Mouse (Mus musculus): ENCODE data around the gene Zfp512. TPM values are rescaled to one million over a fixed set of nuclear protein-coding genes. Genes with fewer than 3 reads are reported as not detected.
"Not testable (repeated sequence)": the region's sequence is repeated elsewhere in the genome, so short reads cannot be mapped to it uniquely, and the experiment has no call there.

Gene Zfp512
- polyA plus RNA-seq (2014; fragmentation: Nextera tagmentation; extraction: Ambion mirVana): 102 and 117 TPM in 2 replicates

DNA sequence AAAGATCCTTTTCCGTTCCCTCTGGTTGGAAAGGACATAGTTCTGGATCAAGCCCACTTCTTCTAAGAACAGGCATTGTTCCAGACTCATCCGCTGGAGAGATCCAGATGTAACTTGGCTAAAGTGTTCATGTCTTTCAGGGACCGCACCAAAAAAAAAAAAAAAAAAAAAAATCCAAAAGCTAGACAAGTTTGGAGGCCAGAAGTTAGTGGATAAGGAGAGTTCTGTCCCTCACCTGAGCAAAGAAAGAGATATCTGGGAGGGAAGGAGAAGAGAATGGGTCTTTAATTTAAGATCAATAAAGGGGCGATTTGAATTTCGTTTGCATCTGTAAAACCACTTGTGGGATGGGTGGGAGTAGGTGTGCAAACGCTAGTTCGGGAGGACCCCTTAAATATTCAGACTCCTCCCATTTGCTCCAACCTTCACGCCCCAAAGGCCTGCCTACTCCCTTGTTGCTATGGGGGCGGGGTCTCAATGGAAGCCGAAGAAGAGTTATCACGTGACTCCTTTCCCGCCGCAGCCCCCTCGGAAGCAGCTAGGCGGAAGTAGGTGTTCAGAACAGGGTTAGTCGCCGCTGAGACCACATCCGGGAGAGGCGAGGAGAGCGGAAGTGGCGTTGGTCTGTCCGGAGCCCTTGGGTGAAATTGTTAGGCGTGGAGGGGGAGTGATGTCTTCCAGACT is at the start of gene Zfp512:
Zfp512 (plus strand) TSS at position 554 of the 684 bp plus-strand sequence.
- Histone ChIP-seq H3K27me3 (ENCODE audit: control insufficient read depth, insufficient read depth, low read length) (no peaks in the 10 kb centered on the region), H3K4me1 (ENCODE audit: control insufficient read depth, insufficient read depth, low read length) (peaks cover 12% of the 10 kb centered on the region), H3K9ac (replicated peaks; ENCODE audit: low read depth, low read length) (peak within 1 kb of the TSS; percentile 53), H3K36me3 (ENCODE audit: control insufficient read depth, insufficient read depth, low read length) (no peaks in the 10 kb centered on the region), H3K4me2 (ENCODE audit: low read depth, low read length) (peak within 1 kb of the TSS; percentile 88), H3K9me3 (ENCODE audit: control insufficient read depth, low read length) (no peaks in the 10 kb centered on the region), H3K4me3 (ENCODE audit: low read depth, low read length) (peak within 1 kb of the TSS; percentile 45), H3K27ac (ENCODE audit: low read depth, low read length) (no peak within 1 kb of the TSS)
- ATAC-seq (ENCODE audit: low read depth): peak; percentile 99
- WGBS: 7% methylated on average over 23 of the region's 23 CpGs

DNA sequence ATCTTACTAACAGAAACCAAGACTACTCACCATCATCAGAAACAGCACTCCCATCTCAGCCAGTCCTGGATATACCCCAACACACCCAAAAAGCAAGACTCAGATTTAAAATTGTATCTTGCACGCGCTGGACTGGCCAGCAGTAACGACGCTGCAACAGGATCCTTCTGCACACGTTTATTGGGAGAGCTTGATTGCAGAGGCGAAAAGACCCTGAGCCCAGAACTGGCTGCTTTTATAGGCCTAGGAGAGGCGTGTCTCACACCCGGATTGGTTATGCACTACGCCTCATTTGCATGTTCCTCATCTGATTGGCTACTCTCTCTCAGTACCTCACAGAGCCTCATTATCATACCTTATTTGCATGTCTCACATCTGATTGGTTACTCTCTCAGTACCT is 17.5 kb upstream of the Zfp512 start:
- WGBS: 97% methylated on average over 9 of the region's 9 CpGs

DNA sequence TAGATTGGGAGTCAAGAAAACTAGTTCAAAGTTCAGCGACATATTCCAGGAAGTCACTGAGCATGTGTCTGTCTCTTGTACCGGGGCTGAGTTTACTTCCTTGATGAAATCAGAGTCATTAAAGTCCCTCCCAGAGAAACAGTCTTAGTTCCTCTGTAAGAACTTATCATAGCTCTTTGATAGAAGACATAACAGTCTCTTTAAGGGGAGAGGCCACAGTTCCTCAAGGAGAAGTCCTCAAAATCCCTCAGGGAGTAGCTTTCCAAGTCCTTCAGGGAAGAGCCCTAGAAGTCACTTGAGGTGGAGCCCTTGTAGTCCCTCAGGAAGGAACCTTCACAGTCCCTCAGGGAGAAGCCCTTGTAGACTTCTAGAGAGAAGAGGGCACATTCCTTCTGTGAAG is 895 bp upstream of the Zfp512 start:
- no peak overlapping the region for H3K4me3 ChIP-seq (ENCODE audit: low read depth, low read length)
- no peak overlapping the region for H3K27ac ChIP-seq (ENCODE audit: low read depth, low read length)
- no peaks in the 10 kb centered on the region for H3K27me3 ChIP-seq (ENCODE audit: control insufficient read depth, insufficient read depth, low read length)
- WGBS: 89% methylated on average over 2 of the region's 2 CpGs
- no peak overlapping the region for H3K4me2 ChIP-seq (ENCODE audit: low read depth, low read length)
- H3K4me1 ChIP-seq (ENCODE audit: control insufficient read depth, insufficient read depth, low read length): peaks cover 12% of the 10 kb centered on the region
- no peaks in the 10 kb centered on the region for H3K36me3 ChIP-seq (ENCODE audit: control insufficient read depth, insufficient read depth, low read length)
- H3K9ac ChIP-seq (replicated peaks; ENCODE audit: low read depth, low read length): no peak overlapping the region
- H3K9me3 ChIP-seq (ENCODE audit: control insufficient read depth, low read length): no peaks in the 10 kb centered on the region
- no peak for ATAC-seq (ENCODE audit: low read depth)

More for the DNA sequence above, 17.5 kb upstream of the Zfp512 start:
- not testable (repeated sequence) for H3K9me3 ChIP-seq (ENCODE audit: control insufficient read depth, low read length); H3K4me2 ChIP-seq (ENCODE audit: low read depth, low read length); ATAC-seq (ENCODE audit: low read depth); H3K36me3 ChIP-seq (ENCODE audit: control insufficient read depth, insufficient read depth, low read length); H3K27me3 ChIP-seq (ENCODE audit: control insufficient read depth, insufficient read depth, low read length); H3K9ac ChIP-seq (replicated peaks; ENCODE audit: low read depth, low read length); H3K4me1 ChIP-seq (ENCODE audit: control insufficient read depth, insufficient read depth, low read length); H3K4me3 ChIP-seq (ENCODE audit: low read depth, low read length); H3K27ac ChIP-seq (ENCODE audit: low read depth, low read length)

DNA sequence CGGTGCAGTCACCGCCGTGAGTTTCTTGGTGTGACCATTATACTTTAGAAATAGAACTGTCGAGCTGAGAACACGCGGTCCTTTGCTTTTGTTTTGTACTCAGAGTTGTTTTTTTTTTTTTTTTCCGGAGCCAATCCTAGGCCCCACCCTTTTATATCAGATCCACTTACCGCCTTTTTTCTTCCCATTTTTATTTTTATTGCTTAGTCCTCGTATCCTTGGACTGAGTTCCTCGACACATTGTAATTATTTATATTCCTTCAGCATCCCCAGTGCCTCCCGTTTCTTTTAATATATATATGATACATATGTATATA is 289 bp downstream of the Zfp512 start:
- under 1% methylated on average over 11 of the region's 11 CpGs for WGBS
- Histone ChIP-seq H3K4me2 (ENCODE audit: low read depth, low read length) (peak overlapping the region; percentile 88), H3K4me1 (ENCODE audit: control insufficient read depth, insufficient read depth, low read length) (peaks cover 12% of the 10 kb centered on the region), H3K27me3 (ENCODE audit: control insufficient read depth, insufficient read depth, low read length) (no peaks in the 10 kb centered on the region), H3K4me3 (ENCODE audit: low read depth, low read length) (peak overlapping the region; percentile 45), H3K9ac (replicated peaks; ENCODE audit: low read depth, low read length) (peak overlapping the region; percentile 53), H3K27ac (ENCODE audit: low read depth, low read length) (no peak overlapping the region), H3K9me3 (ENCODE audit: control insufficient read depth, low read length) (no peaks in the 10 kb centered on the region), H3K36me3 (ENCODE audit: control insufficient read depth, insufficient read depth, low read length) (no peaks in the 10 kb centered on the region)
- no peak for ATAC-seq (ENCODE audit: low read depth)

DNA sequence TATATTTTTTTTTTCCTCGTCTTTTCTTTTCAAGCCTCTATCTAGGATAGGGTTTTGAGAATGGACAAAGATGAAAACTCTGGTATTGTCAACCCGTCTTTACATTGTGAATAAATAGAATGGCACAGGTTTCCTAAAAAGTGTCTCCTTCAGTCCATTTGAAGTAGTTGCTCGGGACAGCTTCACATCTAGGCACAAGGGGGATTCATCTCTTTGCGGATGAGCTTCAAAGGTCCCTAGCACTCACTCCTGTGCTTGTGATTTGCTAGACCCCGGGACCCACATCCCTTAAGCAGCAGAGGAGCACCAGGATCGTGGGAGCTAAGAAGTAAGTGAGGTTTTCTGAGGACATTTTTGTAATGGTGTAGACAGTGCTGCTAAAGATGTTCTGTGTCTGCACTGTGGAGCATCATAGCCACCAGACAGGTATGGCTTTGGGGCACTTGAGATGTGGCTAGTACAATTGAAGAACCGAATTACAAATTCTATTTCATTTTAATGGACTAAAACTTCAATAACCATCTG is 717 bp downstream of the Zfp512 start:
- Histone ChIP-seq H3K4me1 (ENCODE audit: control insufficient read depth, insufficient read depth, low read length) (peaks cover 12% of the 10 kb centered on the region), H3K4me3 (ENCODE audit: low read depth, low read length) (peak overlapping the region; percentile 45), H3K27ac (ENCODE audit: low read depth, low read length) (no peak overlapping the region), H3K4me2 (ENCODE audit: low read depth, low read length) (peak overlapping the region; percentile 88), H3K9ac (replicated peaks; ENCODE audit: low read depth, low read length) (peak overlapping the region; percentile 53), H3K27me3 (ENCODE audit: control insufficient read depth, insufficient read depth, low read length) (no peaks in the 10 kb centered on the region), H3K36me3 (ENCODE audit: control insufficient read depth, insufficient read depth, low read length) (no peaks in the 10 kb centered on the region), H3K9me3 (ENCODE audit: control insufficient read depth, low read length) (no peaks in the 10 kb centered on the region)
- ATAC-seq (ENCODE audit: low read depth): peak; percentile 22; the same call in 1 of the 2 replicates
- WGBS: 18% methylated on average over 7 of the region's 7 CpGs

DNA sequence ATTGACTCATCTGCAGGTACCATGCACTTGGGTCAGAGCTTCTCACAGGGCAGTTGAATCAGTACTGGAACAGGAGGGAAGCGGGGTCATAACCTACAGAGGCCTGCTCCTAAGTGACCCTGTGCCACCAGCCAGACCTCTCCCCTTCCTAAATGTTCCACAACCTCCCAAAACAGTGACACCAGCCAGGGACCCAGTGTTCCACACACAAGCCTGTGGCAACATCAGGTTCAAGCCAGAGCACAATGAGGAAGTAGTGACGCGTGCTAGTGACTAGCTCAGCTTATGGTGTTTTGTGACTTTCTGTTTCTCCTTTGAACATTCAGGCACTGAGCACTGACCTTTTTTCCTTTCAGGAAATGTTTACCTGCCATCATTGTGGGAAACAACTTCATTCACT is 15.6 kb downstream of the Zfp512 start:
- no peak for ATAC-seq (ENCODE audit: low read depth)
- Histone ChIP-seq H3K27ac (ENCODE audit: low read depth, low read length) (no peak overlapping the region), H3K4me3 (ENCODE audit: low read depth, low read length) (no peak overlapping the region), H3K27me3 (ENCODE audit: control insufficient read depth, insufficient read depth, low read length) (no peaks in the 10 kb centered on the region), H3K36me3 (ENCODE audit: control insufficient read depth, insufficient read depth, low read length) (peaks cover 55% of the 10 kb centered on the region), H3K4me2 (ENCODE audit: low read depth, low read length) (no peak overlapping the region), H3K4me1 (ENCODE audit: control insufficient read depth, insufficient read depth, low read length) (no peaks in the 10 kb centered on the region), H3K9me3 (ENCODE audit: control insufficient read depth, low read length) (no peaks in the 10 kb centered on the region), H3K9ac (replicated peaks; ENCODE audit: low read depth, low read length) (no peak overlapping the region)
- WGBS: 98% methylated on average over 3 of the region's 3 CpGs

DNA sequence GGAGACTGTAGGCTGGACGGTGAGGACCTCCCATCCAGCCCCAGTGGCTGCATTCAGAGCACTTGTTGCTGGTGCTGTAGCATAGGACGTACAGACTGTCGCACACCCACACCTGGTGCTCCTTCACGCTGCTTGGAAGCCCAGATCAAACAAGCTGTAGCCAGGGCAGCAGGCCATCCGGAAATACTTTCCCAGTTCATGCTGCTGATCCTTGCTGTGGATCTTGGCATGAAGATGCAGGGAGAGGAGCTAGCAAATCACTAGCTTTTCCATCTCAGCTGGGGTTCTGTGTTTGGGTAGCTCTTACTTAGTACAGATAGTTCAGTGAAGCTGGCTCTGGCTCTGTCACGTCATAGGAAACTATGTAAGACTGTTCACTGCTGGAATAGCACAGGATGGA is 17.5 kb downstream of the Zfp512 start:
- H3K4me3 ChIP-seq (ENCODE audit: low read depth, low read length): no peak overlapping the region
- ATAC-seq (ENCODE audit: low read depth): no peak
- H3K36me3 ChIP-seq (ENCODE audit: control insufficient read depth, insufficient read depth, low read length): peaks cover 70% of the 10 kb centered on the region
- H3K9me3 ChIP-seq (ENCODE audit: control insufficient read depth, low read length): no peaks in the 10 kb centered on the region
- H3K27me3 ChIP-seq (ENCODE audit: control insufficient read depth, insufficient read depth, low read length): no peaks in the 10 kb centered on the region
- H3K4me1 ChIP-seq (ENCODE audit: control insufficient read depth, insufficient read depth, low read length): no peaks in the 10 kb centered on the region
- no peak overlapping the region for H3K27ac ChIP-seq (ENCODE audit: low read depth, low read length)
- no peak overlapping the region for H3K9ac ChIP-seq (replicated peaks; ENCODE audit: low read depth, low read length)
- no peak overlapping the region for H3K4me2 ChIP-seq (ENCODE audit: low read depth, low read length)
- WGBS: 93% methylated on average over 6 of the region's 6 CpGs

DNA sequence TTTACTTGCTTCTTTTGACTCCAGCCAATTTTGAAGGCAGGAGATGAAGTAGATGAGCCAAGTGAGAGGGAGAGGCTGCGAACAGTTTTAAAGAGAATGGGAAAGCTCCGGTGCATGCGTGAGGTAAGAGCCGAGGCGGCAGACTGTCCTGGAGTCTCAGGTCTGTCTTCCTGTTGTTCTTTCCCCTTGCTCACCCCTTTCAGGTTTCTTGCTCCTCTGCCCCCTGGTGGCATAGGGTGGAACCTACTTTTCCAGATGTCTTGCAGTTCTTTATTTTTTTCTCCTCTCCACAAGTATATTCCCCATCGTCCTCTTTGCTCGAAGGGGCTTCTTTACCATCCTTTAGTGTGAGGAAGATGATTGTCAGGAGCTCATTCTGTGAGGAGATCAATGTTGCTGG is 18.1 kb downstream of the Zfp512 start:
- Histone ChIP-seq H3K27me3 (ENCODE audit: control insufficient read depth, insufficient read depth, low read length) (no peaks in the 10 kb centered on the region), H3K4me2 (ENCODE audit: low read depth, low read length) (no peak overlapping the region), H3K36me3 (ENCODE audit: control insufficient read depth, insufficient read depth, low read length) (peaks cover 71% of the 10 kb centered on the region), H3K9me3 (ENCODE audit: control insufficient read depth, low read length) (no peaks in the 10 kb centered on the region), H3K4me1 (ENCODE audit: control insufficient read depth, insufficient read depth, low read length) (no peaks in the 10 kb centered on the region), H3K27ac (ENCODE audit: low read depth, low read length) (no peak overlapping the region), H3K9ac (replicated peaks; ENCODE audit: low read depth, low read length) (no peak overlapping the region), H3K4me3 (ENCODE audit: low read depth, low read length) (no peak overlapping the region)
- no peak for ATAC-seq (ENCODE audit: low read depth)
- 86% methylated on average over 7 of the region's 7 CpGs for whole genome bisulfite sequencing

DNA sequence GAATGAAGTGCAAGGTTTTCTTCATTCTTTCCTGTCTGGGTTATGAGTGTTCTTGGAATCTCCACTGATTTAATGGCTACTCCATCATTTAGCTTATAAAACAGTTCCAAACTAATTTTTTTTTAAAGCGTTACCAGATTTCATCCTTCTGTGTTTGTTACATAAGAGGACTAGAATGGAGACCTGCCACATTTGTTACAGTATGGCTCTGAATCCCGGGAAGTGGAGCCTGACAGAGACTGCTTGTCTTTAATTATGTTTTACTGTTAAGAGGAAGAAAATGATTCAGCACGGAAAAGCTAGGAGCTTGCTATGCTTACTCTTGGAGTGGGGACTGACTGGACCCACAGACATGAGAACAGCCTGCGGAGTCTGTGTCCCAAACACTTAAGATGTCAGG is 28.3 kb downstream of the Zfp512 start:
- no peak overlapping the region for H3K27ac ChIP-seq (ENCODE audit: low read depth, low read length)
- H3K27me3 ChIP-seq (ENCODE audit: control insufficient read depth, insufficient read depth, low read length): no peaks in the 10 kb centered on the region
- H3K4me1 ChIP-seq (ENCODE audit: control insufficient read depth, insufficient read depth, low read length): no peaks in the 10 kb centered on the region

More for the DNA sequence above, 28.3 kb downstream of the Zfp512 start:
- Histone ChIP-seq H3K36me3 (ENCODE audit: control insufficient read depth, insufficient read depth, low read length) (peaks cover 56% of the 10 kb centered on the region), H3K4me3 (ENCODE audit: low read depth, low read length) (no peak overlapping the region), H3K4me2 (ENCODE audit: low read depth, low read length) (no peak overlapping the region), H3K9me3 (ENCODE audit: control insufficient read depth, low read length) (no peaks in the 10 kb centered on the region), H3K9ac (replicated peaks; ENCODE audit: low read depth, low read length) (no peak overlapping the region)
- 94% methylated on average over 4 of the region's 4 CpGs for WGBS
- no peak for ATAC-seq (ENCODE audit: low read depth)
